Mouse (Mus musculus) liver, embryonic 13.5 days (tissue): ENCODE results near the gene Mical3. TPM values are rescaled to one million over a fixed set of nuclear protein-coding genes. Genes with fewer than 3 reads are reported as not detected.
A peak's percentile ranks its signal among the peaks of the same experiment; 100 is the strongest.
"Not testable (repeated sequence)": the region's sequence is repeated elsewhere in the genome, so short reads cannot be mapped to it uniquely, and the experiment has no call there.

ENCODE experiments used
- ATAC-seq: fragments of 200-750 bp; cut with Nextera tagmentation; 2 replicates; pipeline ENCODE4 v1.8.0; 2017; ENCODE audit warnings: low read depth, mild to moderate bottlenecking, moderate number of reproducible peaks, moderate library complexity
- DNase-seq: peaks from one replicate; pipeline ENCODE4 v3.0.0; 2022
- H3K27ac ChIP-seq: fragments of 300-500 bp; sonication (generic); 2 replicates; pipeline ENCODE4 v1.5.1; 2015; ENCODE audit warnings: moderate library complexity, mild to moderate bottlenecking, inconsistent platforms
- H3K27me3 ChIP-seq: fragments of 300-500 bp; sonication (generic); 2 replicates; pipeline ENCODE4 v1.6.1; 2015; ENCODE audit warnings: mild to moderate bottlenecking, inconsistent platforms
- H3K36me3 ChIP-seq: fragments of 300-500 bp; sonication (generic); 2 replicates; pipeline ENCODE4 v1.6.1; 2015; ENCODE audit warnings: mild to moderate bottlenecking, inconsistent platforms
- H3K4me1 ChIP-seq: fragments of 300-500 bp; sonication (generic); replicated peaks from 2 replicates; pipeline ENCODE4 v1.6.1; 2015; ENCODE audit warnings: inconsistent platforms
- H3K4me2 ChIP-seq: fragments of 300-500 bp; sonication (generic); 2 replicates; pipeline ENCODE4 v1.6.1; 2015; ENCODE audit warnings: inconsistent platforms, mild to moderate bottlenecking, moderate library complexity
- H3K4me3 ChIP-seq: fragments of 300-500 bp; sonication (generic); replicated peaks from 2 replicates; pipeline ENCODE4 v1.5.1; 2015; ENCODE audit warnings: mild to moderate bottlenecking, inconsistent platforms
- H3K9ac ChIP-seq: fragments of 300-500 bp; sonication (generic); 2 replicates; pipeline ENCODE4 v1.6.1; 2015; ENCODE audit warnings: mild to moderate bottlenecking, inconsistent platforms
- H3K9me3 ChIP-seq: fragments of 300-500 bp; sonication (generic); replicated peaks from 2 replicates; pipeline ENCODE4 v1.6.1; 2016; ENCODE audit warnings: inconsistent platforms
- WGBS: fragments of 180-500 bp; shearing (Covaris S2); methylation state at CpG from one replicate; pipeline ENCODE4 v1.1.7; 2015; ENCODE audit not compliant: insufficient replicate concordance; 5-methylcytosine and 5-hydroxymethylcytosine counted together
- polyA plus RNA-seq: library from polyadenylated mRNA; unstranded; fragments of >200 nt; fragmentation: Nextera tagmentation; extraction: Ambion mirVana; gene quantifications from 2 replicates; pipeline ENCODE4 v1.2.1, GENCODE M21; 2015

The Mical3 gene
- polyA plus RNA-seq, 1 experiment from 2014 or later: 9.9 TPM

- not testable (repeated sequence) for DNase-seq, H3K36me3 ChIP-seq, H3K27me3 ChIP-seq, H3K9me3 ChIP-seq, H3K27ac ChIP-seq
- Histone ChIP-seq H3K9ac (peak overlapping the region; percentile 83), H3K4me3 (peak overlapping the region; percentile 75), H3K4me2 (peak overlapping the region; percentile 98), H3K4me1 (peaks cover 48% of the 10 kb centered on the region)
- peak; percentile 39 for ATAC-seq
- 21% methylated on average over 12 of the region's 14 CpGs for WGBS
These were observed 213.6 kb downstream of the Mical3 start for GRCm38 (mm10) chr6:120916972-120917881.

- peaks cover 57% of the 10 kb centered on the region for H3K4me1 ChIP-seq
- no peaks in the 10 kb centered on the region for H3K27me3 ChIP-seq
- under 1% methylated on average over 67 of the region's 67 CpGs for WGBS
- H3K9ac ChIP-seq: peak within 1 kb of the TSS; percentile 83
- no peaks in the 10 kb centered on the region for H3K9me3 ChIP-seq
- peak within 1 kb of the TSS; percentile 98 for H3K4me2 ChIP-seq
- H3K4me3 ChIP-seq: peak within 1 kb of the TSS; percentile 75
- DNase-seq (peak; percentile 87), ATAC-seq (peak; percentile 82)
- H3K27ac ChIP-seq: peak within 1 kb of the TSS; percentile 89; the same call in 1 of the 2 replicates
- H3K36me3 ChIP-seq: 0 out of 2 replicates have a peak, but pooled peaks cover 5% of the 10 kb centered on the region
These were observed 214.5 kb downstream of the Mical3 start, which contains the start of gene Bid for GRCm38 (mm10) chr6:120916074-120916971. Gene Bid, minus strand, starts transcription at chr6:120916853.

GRCm38 (mm10) chr6:120915649-120915975, 215.2 kb downstream of the Mical3 start:
- ATAC-seq (0 out of 2 replicates have a peak, but pooled peaks have one; percentile 18), DNase-seq (no peak)
- H3K4me3 ChIP-seq: peak overlapping the region; percentile 75
- H3K9me3 ChIP-seq: no peaks in the 10 kb centered on the region
- H3K27me3 ChIP-seq: no peaks in the 10 kb centered on the region
- peak overlapping the region; percentile 83 for H3K9ac ChIP-seq
- H3K4me1 ChIP-seq: peaks cover 65% of the 10 kb centered on the region
- 0 out of 2 replicates have a peak, but pooled peaks cover 5% of the 10 kb centered on the region for H3K36me3 ChIP-seq
- H3K27ac ChIP-seq: peak overlapping the region; percentile 89
- peak overlapping the region; percentile 98 for H3K4me2 ChIP-seq
- 11% methylated on average over 2 of the region's 2 CpGs for WGBS

GRCm38 (mm10) chr6:120914911-120915648, 215.7 kb downstream of the Mical3 start:
- peak overlapping the region; percentile 89 for H3K27ac ChIP-seq

GRCm38 (mm10) chr6:120914533-120914910, 216.3 kb downstream of the Mical3 start:
- Histone ChIP-seq H3K4me3 (peak overlapping the region; percentile 75), H3K36me3 (0 out of 2 replicates have a peak, but pooled peaks cover 5% of the 10 kb centered on the region), H3K4me2 (peak overlapping the region; percentile 98), H3K9ac (peak overlapping the region; percentile 83), H3K4me1 (peaks cover 68% of the 10 kb centered on the region), H3K9me3 (no peaks in the 10 kb centered on the region), H3K27me3 (no peaks in the 10 kb centered on the region), H3K27ac (peak overlapping the region; percentile 89)
- DNase-seq: peak; percentile 49
- 13% methylated on average over 4 of the region's 4 CpGs for WGBS
- ATAC-seq: peak; percentile 46

More at GRCm38 (mm10) chr6:120914911-120915648, 215.7 kb downstream of the Mical3 start:
- peak; percentile 70 for ATAC-seq
- Histone ChIP-seq H3K9ac (peak overlapping the region; percentile 83), H3K9me3 (no peaks in the 10 kb centered on the region), H3K4me2 (peak overlapping the region; percentile 98), H3K36me3 (0 out of 2 replicates have a peak, but pooled peaks cover 5% of the 10 kb centered on the region), H3K4me3 (peak overlapping the region; percentile 75), H3K4me1 (peaks cover 68% of the 10 kb centered on the region), H3K27me3 (no peaks in the 10 kb centered on the region)
- peak; percentile 56 for DNase-seq
- WGBS: 7% methylated on average over 9 of the region's 9 CpGs

GRCm38 (mm10) chr6:120913783-120914182, 217.0 kb downstream of the Mical3 start:
- Histone ChIP-seq H3K4me1 (peaks cover 68% of the 10 kb centered on the region), H3K4me3 (no peak overlapping the region), H3K27ac (peak overlapping the region; percentile 89), H3K9me3 (no peaks in the 10 kb centered on the region), H3K9ac (peak overlapping the region; percentile 83; the same call in 1 of the 2 replicates), H3K36me3 (0 out of 2 replicates have a peak, but pooled peaks cover 5% of the 10 kb centered on the region), H3K27me3 (no peaks in the 10 kb centered on the region), H3K4me2 (peak overlapping the region; percentile 98; the same call in 1 of the 2 replicates)
- WGBS: 73% methylated on average over 8 of the region's 8 CpGs
- ATAC-seq: no peak
- DNase-seq: no peak

GRCm38 (mm10) chr6:120912931-120913330, 217.9 kb downstream of the Mical3 start:
- 61% methylated on average over 2 of the region's 2 CpGs for WGBS
- Histone ChIP-seq H3K36me3 (0 out of 2 replicates have a peak, but pooled peaks cover 5% of the 10 kb centered on the region), H3K9ac (no peak overlapping the region), H3K27ac (0 out of 2 replicates have a peak overlapping the region, but pooled peaks have one; percentile 89), H3K4me1 (peaks cover 68% of the 10 kb centered on the region), H3K4me3 (no peak overlapping the region), H3K9me3 (no peaks in the 10 kb centered on the region), H3K4me2 (no peak overlapping the region), H3K27me3 (no peaks in the 10 kb centered on the region)
- DNase-seq (no peak), ATAC-seq (no peak)

- ATAC-seq (no peak), DNase-seq (no peak)
- WGBS: 53% methylated on average over 13 of the region's 13 CpGs
- Histone ChIP-seq H3K4me3 (no peak overlapping the region), H3K9ac (peak overlapping the region; percentile 26; the same call in 1 of the 2 replicates), H3K9me3 (no peaks in the 10 kb centered on the region), H3K27me3 (no peaks in the 10 kb centered on the region), H3K36me3 (peaks cover 13% of the 10 kb centered on the region; the same call in 1 of the 2 replicates), H3K4me2 (peak overlapping the region; percentile 8; the same call in 1 of the 2 replicates), H3K27ac (peak overlapping the region; percentile 72), H3K4me1 (peaks cover 62% of the 10 kb centered on the region)
These were observed 219.4 kb downstream of the Mical3 start for GRCm38 (mm10) chr6:120911213-120912007.

- H3K27me3 ChIP-seq: no peaks in the 10 kb centered on the region
- peaks cover 49% of the 10 kb centered on the region for H3K4me1 ChIP-seq
- DNase-seq (no peak), ATAC-seq (no peak)
- no peak overlapping the region for H3K4me3 ChIP-seq
- no peak overlapping the region for H3K27ac ChIP-seq
- no peak overlapping the region for H3K9ac ChIP-seq
- peaks cover 13% of the 10 kb centered on the region; the same call in 1 of the 2 replicates for H3K36me3 ChIP-seq
- 61% methylated on average over 3 of the region's 3 CpGs for WGBS
- H3K9me3 ChIP-seq: no peaks in the 10 kb centered on the region
- H3K4me2 ChIP-seq: no peak overlapping the region
These were observed 221.3 kb downstream of the Mical3 start for GRCm38 (mm10) chr6:120909501-120909900.
